Mouse (Mus musculus) kidney, adult 2 months (tissue): ENCODE measurements around the gene Rps27a.

Source experiments
- CTCF ChIP-seq: fragments of 200-500 bp; conservative IDR thresholded peaks from 2 replicates; pipeline ENCODE4 v1.5.1; 2011; ENCODE audit warnings: low read depth, mild to moderate bottlenecking, control low read depth, low read length, moderate library complexity, mixed read lengths; ENCODE audit not compliant: insufficient read depth, insufficient read length
- POLR2A ChIP-seq: fragments of 200-500 bp; IDR thresholded peaks from one replicate; pipeline ENCODE4 v1.6.1; 2011; ENCODE audit warnings: low read depth, low read length, control low read depth

- TF ChIP-seq CTCF (no peak), POLR2A (no peak)
These were observed 49.2 kb upstream of the Rps27a start for GRCm38 (mm10) chr11:29597159-29597558.
